1 mouse cellular context compared by ENCODE assay signal in the genomic region with DNA sequence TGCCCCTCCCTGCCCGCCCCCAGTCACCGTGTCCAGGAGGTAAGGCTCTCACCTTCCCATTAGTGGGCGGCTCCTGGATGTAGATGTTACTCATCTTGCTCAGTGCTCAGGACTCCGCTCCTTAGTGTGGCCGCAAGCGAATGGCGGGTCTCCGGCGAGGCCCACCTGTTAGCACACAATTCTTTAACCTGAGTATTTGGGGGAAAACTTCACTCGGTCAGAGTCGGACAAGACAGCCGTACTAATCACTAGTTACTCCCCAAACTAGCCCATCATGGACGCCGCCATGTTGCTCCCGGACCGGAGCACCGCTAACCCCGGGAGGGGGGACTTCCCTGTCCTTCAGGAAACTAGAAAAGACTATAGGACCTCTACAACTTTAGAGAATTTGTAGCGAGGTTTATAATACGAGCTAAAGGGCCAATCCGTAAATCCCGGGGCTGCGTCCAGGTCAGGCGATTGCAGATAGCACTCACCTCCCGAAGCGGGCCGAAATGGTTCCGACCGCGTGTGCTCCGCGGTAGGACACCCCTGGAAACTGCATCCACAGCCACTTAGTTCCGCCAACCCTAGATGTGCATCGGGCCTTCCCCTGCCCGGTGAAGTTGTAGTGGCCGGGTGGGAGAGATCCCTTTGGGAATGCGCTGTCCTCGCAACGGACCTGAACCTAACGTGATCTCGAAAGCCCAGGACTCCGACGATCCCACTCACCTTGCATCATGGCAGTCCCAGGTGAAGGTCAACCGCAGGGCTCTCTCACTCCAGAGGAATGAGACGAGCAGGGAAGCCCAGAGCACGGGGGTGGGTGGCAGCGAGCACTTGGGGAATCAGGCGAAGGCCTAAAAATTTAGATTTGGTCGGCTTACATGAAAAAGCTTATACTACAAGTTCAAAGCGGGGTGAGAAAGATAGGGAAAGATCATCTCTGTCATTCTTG.
TF ChIP-seq lines count a peak whose summit lies in the region.

Cwc27 (minus strand) TSS at position 508 of the 937 bp plus-strand sequence.

TF ChIP-seq in MEL, 35 proteins besides CTCF, POLR2A, EP300 and RAD21 (continued from another document):
- TF ChIP-seq ELF1 (IDR thresholded peaks at IDR 0.05; ENCODE audit: low read depth, low read length) (peak; percentile 42; the same call in 1 of the 2 replicates), GATA1 (IDR thresholded peaks at IDR 0.05; ENCODE audit: low read depth, low read length) (no peak), TBP (IDR thresholded peaks at IDR 0.05; ENCODE audit: low read depth, low read length) (peak; percentile 90), ZMIZ1 (IDR thresholded peaks at IDR 0.05; ENCODE audit: low read depth, low read length) (0 out of 2 replicates have a peak, but pooled peaks have one; percentile 30), ZNF384 (IDR thresholded peaks at IDR 0.05; ENCODE audit: low read depth, low read length) (no peak), MXI1 (IDR thresholded peaks at IDR 0.05; ENCODE audit: low read depth, low read length) (peak; percentile 28; the same call in 1 of the 2 replicates), E2F4 (IDR thresholded peaks at IDR 0.05; ENCODE audit: borderline replicate concordance, low read depth, low read length) (peak; percentile 57; the same call in 1 of the 2 replicates), MEF2A (IDR thresholded peaks at IDR 0.05; ENCODE audit: extremely low read depth, insufficient replicate concordance, low read depth, low read length, poor library complexity, severe bottlenecking) (no peak), USF1 (IDR thresholded peaks at IDR 0.05; ENCODE audit: low read depth, low read length) (peak; percentile 16; the same call in 1 of the 2 replicates), NELFE (IDR thresholded peaks at IDR 0.05; ENCODE audit: low read depth, low read length) (peak; percentile 52)
